Mouse (Mus musculus) hindbrain, embryonic 16.5 days (tissue): ENCODE measurements at regions not wholly inside any gene's neighbourhood (a gene's known extent, or its start where the extent isn't known, plus 50 kb on each side); places are given as distances from the start of the nearest gene placed in this dataset.
"Not testable (repeated sequence)": the region's sequence is repeated elsewhere in the genome, so short reads cannot be mapped to it uniquely, and the experiment has no call there.

Source experiments
- ATAC-seq: fragments of 200-750 bp; cut with Nextera tagmentation; 2 replicates; pipeline ENCODE4 v1.8.0; 2017; ENCODE audit warnings: moderate TSS enrichment, moderate library complexity
- H3K27ac ChIP-seq: fragments of 300-500 bp; sonication (generic); 2 replicates; pipeline ENCODE4 v1.5.1; 2014; ENCODE audit warnings: low read depth, mild to moderate bottlenecking, control low read depth, low read length, moderate library complexity
- H3K27me3 ChIP-seq: fragments of 300-500 bp; sonication (generic); replicated peaks from 2 replicates; pipeline ENCODE4 v1.6.1; 2014; ENCODE audit warnings: low read length; ENCODE audit not compliant: control insufficient read depth, insufficient read depth
- H3K36me3 ChIP-seq: fragments of 300-500 bp; sonication (generic); 2 replicates; pipeline ENCODE4 v1.6.1; 2014; ENCODE audit warnings: mild to moderate bottlenecking, low read length, moderate library complexity, mixed read lengths; ENCODE audit not compliant: control insufficient read depth, insufficient read depth
- H3K4me1 ChIP-seq: fragments of 300-500 bp; sonication (generic); 2 replicates; pipeline ENCODE4 v1.6.1; 2014; ENCODE audit warnings: low read depth, low read length; ENCODE audit not compliant: control insufficient read depth, insufficient read depth
- H3K4me2 ChIP-seq: fragments of 300-500 bp; sonication (generic); 2 replicates; pipeline ENCODE4 v1.6.1; 2014; ENCODE audit warnings: mild to moderate bottlenecking, low read length, control low read depth, moderate library complexity
- H3K4me3 ChIP-seq: fragments of 300-500 bp; sonication (generic); 2 replicates; pipeline ENCODE4 v1.5.1; 2014; ENCODE audit warnings: mild to moderate bottlenecking, low read length, control low read depth, moderate library complexity
- H3K9ac ChIP-seq: fragments of 300-500 bp; sonication (generic); 2 replicates; pipeline ENCODE4 v1.6.1; 2014; ENCODE audit warnings: low read depth, mild to moderate bottlenecking, control low read depth, low read length, moderate library complexity
- H3K9me3 ChIP-seq: fragments of 300-500 bp; sonication (generic); 2 replicates; pipeline ENCODE4 v1.6.1; 2014; ENCODE audit warnings: mild to moderate bottlenecking, low read length, moderate library complexity; ENCODE audit not compliant: control insufficient read depth
- WGBS: fragments of 180-500 bp; shearing (Covaris S2); extraction: QIAGEN DNeasy Blood & Tissue Kit; methylation state at CpG from one replicate; pipeline ENCODE4 v1.1.7; 2014; 5-methylcytosine and 5-hydroxymethylcytosine counted together

DNA sequence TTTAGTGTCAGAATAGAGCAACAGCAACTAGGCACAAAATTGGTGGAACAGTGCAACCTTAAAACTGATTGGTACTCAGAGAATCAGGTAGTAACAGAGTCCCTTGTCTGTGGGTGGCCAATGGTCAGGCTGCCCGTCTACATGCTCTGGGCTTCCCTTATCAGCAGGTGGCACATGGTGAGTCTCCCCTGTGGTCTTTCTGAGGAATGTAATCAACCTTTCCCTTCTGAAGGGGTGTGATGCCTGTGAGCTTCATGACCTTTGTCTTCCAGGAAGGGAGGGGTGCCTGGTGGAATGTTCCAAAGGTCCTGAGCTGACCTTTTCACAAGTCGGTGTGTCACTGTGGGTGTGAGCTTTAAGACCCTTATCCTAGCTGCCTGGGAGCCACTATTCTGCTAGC lies 438.4 kb downstream of the Rfpl4b start:
- ATAC-seq = no peak
- WGBS = 67% methylated on average over 2 of the region's 2 CpGs
- H3K4me2 ChIP-seq = no peak overlapping the region

DNA sequence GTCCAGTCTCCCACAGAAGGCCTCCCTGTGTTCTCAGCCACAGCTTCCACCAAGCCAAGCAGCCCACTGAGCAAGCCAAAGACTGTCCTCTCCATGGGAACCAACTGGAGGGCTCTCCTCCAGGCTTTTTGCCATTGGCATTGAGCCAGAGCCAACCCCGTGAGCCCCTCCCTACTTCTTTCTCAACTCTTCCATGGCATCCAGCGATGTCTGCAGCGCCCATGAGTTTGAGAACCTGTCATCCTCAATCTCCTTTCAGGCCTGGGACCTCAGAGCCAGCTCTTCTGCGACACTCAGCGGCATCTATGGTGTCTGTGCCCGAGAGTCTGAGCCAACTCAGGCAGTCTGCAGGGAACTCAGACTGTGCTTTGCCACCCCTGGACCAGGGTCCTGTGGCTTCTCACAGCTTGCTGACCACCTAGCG lies 439.7 kb downstream of the Rfpl4b start:
- Histone ChIP-seq H3K4me2 (no peak overlapping the region), H3K9ac (no peak overlapping the region), H3K4me3 (no peak overlapping the region), H3K27me3 (no peaks in the 10 kb centered on the region), H3K4me1 (no peaks in the 10 kb centered on the region), H3K36me3 (no peaks in the 10 kb centered on the region), H3K27ac (no peak overlapping the region), H3K9me3 (no peaks in the 10 kb centered on the region)
- 70% methylated on average over 7 of the region's 7 CpGs for WGBS
- peak; percentile 94 for ATAC-seq

More for the DNA sequence above, 438.4 kb downstream of the Rfpl4b start:
- Histone ChIP-seq H3K9ac (no peak overlapping the region), H3K9me3 (peaks cover 3% of the 10 kb centered on the region; the same call in 1 of the 2 replicates), H3K27ac (no peak overlapping the region), H3K36me3 (no peaks in the 10 kb centered on the region), H3K4me1 (no peaks in the 10 kb centered on the region), H3K4me3 (no peak overlapping the region), H3K27me3 (no peaks in the 10 kb centered on the region)

DNA sequence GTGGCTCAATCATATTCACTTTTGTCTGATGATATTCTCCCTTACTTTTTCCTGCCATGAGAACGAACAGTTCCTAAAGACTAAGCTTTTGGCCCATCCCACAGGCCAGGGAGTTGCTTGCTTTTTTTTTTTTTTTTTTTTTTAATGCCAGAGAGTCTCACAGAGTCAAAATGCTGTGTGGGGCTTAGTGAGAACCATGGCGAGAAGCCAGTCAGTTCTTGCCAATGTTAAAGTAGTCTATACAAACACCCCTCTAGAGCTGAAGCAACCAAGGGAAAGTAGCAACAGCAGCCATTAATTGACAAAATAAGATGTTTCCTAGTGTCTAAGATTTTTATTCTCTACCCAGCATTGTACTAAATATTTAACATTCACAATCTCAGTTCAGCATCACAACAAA lies 441.2 kb downstream of the Rfpl4b start:
- H3K9me3 ChIP-seq = no peaks in the 10 kb centered on the region
- H3K9ac ChIP-seq = no peak overlapping the region
- WGBS = 59% methylated on average over 2 of the region's 2 CpGs
- no peaks in the 10 kb centered on the region for H3K4me1 ChIP-seq
- H3K27ac ChIP-seq = no peak overlapping the region; the same call in 1 of the 2 replicates
- peak; percentile 85 for ATAC-seq
- no peaks in the 10 kb centered on the region for H3K36me3 ChIP-seq
- H3K4me3 ChIP-seq = no peak overlapping the region
- no peaks in the 10 kb centered on the region for H3K27me3 ChIP-seq
- H3K4me2 ChIP-seq = no peak overlapping the region

DNA sequence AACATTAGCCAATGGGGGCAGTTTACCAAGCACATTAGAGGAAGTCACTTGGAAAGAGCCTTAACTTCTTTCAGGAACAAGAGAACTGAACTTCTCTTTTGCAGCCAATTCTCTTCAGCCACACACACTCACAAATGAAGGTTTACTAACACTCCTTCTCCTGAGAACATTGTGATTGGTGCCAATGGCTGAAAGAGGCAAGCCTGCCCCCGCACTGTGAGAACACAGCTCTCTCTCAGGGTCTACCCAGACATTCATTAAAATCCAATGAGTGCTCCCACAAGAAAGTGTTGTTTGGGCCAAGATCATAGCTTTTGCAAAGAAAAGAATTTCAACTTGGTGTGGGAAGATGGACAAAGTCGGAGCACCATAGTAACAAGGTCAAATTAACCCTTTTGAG lies 454.8 kb downstream of the Rfpl4b start:
- Histone ChIP-seq H3K4me2 (no peak overlapping the region), H3K36me3 (no peaks in the 10 kb centered on the region), H3K27ac (no peak overlapping the region), H3K9me3 (no peaks in the 10 kb centered on the region), H3K4me3 (no peak overlapping the region), H3K9ac (no peak overlapping the region), H3K4me1 (no peaks in the 10 kb centered on the region), H3K27me3 (no peaks in the 10 kb centered on the region)
- ATAC-seq = peak; percentile 72
- 78% methylated on average over 2 of the region's 2 CpGs for WGBS

DNA sequence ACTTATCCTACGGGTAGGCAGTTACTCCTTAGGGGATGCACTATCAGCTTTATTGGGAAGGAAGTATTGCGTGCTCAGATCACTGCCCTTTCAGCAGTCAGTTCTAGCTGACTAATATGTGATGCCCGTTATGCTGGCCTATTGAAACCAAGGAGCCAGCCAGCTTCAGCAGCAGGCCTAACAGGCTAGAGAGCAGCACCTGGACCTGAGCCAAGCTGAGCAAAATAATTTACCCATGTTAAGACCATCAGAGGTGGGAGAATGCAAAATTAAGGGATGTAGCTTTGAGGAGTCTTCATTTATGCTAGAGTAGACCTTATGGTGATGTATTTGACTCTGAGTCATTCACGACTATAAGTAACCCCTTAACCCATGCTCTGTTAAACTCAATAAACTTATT lies 456.7 kb downstream of the Rfpl4b start:
- Histone ChIP-seq H3K9ac (no peak overlapping the region), H3K27ac (no peak overlapping the region), H3K36me3 (no peaks in the 10 kb centered on the region), H3K4me1 (no peaks in the 10 kb centered on the region), H3K27me3 (no peaks in the 10 kb centered on the region), H3K9me3 (no peaks in the 10 kb centered on the region), H3K4me2 (no peak overlapping the region), H3K4me3 (no peak overlapping the region)
- no peak for ATAC-seq
- 66% methylated on average over 4 of the region's 4 CpGs for WGBS

DNA sequence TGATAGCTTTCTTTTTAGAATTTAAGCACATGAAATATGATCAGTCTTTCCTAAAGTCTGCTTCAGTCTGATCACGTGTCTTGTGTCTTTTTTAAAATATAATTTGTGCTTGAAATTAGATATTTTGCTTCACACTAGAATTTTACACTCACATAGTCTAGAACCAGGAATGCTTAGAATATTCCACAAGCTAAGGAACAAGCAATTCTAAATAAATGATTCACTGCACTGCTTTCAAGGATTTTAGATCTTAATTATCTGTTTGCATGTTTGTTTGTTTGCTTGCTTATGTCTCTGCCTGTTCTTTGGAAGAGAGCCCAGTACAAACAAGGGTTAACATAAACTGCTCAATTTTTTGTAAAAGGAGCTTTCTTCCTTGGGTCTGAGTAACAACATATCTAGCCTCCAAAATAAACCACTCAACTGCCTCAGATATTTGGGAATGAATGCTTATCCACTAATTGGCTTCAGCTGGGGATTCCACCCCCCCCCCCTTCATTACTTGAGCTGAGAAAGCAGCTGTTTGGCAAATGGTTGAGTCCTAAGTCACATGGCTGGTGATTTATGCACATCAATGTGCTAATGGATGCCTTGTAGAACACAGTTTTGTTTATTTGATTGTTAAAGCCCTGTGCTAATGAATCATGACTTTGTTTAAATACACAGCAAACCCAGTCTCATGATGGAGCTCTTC lies 463.9 kb downstream of the Rfpl4b start:
- 71% methylated on average over 1 of the region's 1 CpGs for WGBS
- Histone ChIP-seq H3K4me3 (no peak overlapping the region), H3K27ac (no peak overlapping the region), H3K9ac (no peak overlapping the region), H3K4me1 (no peaks in the 10 kb centered on the region), H3K27me3 (no peaks in the 10 kb centered on the region), H3K4me2 (no peak overlapping the region), H3K9me3 (no peaks in the 10 kb centered on the region), H3K36me3 (no peaks in the 10 kb centered on the region)
- peak; percentile 71 for ATAC-seq

DNA sequence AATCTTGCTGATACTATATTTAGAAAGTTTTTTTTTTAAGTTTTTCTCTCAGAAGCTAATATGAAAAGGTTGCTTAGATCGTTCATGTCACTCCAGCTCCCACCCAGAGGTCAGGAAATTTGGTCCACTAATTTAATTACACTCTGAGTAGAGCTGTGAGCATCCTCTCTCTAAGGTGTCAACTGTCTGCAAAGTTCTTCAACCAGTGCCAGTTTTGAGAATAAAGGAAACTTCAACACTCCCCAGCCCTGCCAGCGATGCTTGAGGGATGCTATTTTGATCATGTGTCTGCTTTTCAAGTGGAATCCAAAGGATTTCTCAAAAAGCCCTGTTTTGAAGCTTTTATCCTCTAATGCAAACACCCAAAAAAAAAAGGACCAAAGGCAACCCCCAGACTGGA lies 467.6 kb downstream of the Rfpl4b start:
- 50% methylated on average over 2 of the region's 2 CpGs for WGBS
- no peak overlapping the region for H3K27ac ChIP-seq
- no peaks in the 10 kb centered on the region for H3K27me3 ChIP-seq
- no peaks in the 10 kb centered on the region for H3K36me3 ChIP-seq
- H3K4me1 ChIP-seq = no peaks in the 10 kb centered on the region
- no peak overlapping the region for H3K4me2 ChIP-seq
- H3K9me3 ChIP-seq = no peaks in the 10 kb centered on the region
- H3K9ac ChIP-seq = no peak overlapping the region
- H3K4me3 ChIP-seq = no peak overlapping the region
- ATAC-seq = peak; percentile 63

DNA sequence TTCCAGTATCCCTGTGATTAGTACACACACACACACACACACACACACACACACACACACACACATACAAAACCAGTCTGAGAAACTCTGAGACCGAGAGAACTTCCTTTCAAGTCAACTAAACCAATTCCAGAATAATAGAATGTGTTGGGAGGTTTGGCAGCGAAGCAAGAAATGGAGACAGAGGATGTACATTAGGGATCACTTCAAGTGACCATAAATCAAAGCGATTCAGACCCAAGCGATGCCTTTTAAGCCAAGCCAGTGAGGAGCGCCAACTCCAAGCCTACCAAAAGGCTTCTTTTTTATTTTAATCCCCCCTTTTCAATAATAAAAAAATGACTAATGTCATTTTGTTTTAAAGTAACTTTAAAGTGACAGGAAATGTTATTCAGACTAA lies 468.1 kb downstream of the Rfpl4b start:
- Histone ChIP-seq H3K27ac (no peak overlapping the region), H3K4me3 (no peak overlapping the region), H3K4me1 (no peaks in the 10 kb centered on the region), H3K4me2 (no peak overlapping the region), H3K9me3 (no peaks in the 10 kb centered on the region), H3K9ac (no peak overlapping the region), H3K27me3 (no peaks in the 10 kb centered on the region), H3K36me3 (no peaks in the 10 kb centered on the region)
- ATAC-seq = peak; percentile 82
- 59% methylated on average over 5 of the region's 5 CpGs for WGBS

DNA sequence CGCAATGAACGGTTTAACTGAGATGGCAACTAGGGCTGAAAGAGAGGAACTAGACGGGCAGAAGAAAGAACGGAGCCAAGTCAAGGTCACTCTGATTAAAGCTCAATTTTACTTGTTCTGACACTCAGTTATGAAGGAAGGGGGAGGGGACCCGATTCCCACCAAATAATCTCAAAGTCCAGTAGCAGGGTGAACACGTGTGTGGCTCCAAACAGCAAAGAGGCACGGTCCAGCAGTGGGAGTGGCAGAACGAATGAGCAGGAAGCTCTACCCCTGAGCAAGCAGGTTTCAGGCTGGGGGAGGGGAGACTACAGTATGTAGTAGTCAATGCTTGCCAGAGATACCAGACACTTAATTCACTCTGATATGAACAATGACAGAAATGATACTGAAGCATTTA lies 474.6 kb downstream of the Rfpl4b start:
- not testable (repeated sequence) for H3K36me3 ChIP-seq, H3K9me3 ChIP-seq, ATAC-seq, H3K4me1 ChIP-seq, H3K9ac ChIP-seq, H3K27me3 ChIP-seq, H3K4me2 ChIP-seq, H3K27ac ChIP-seq, H3K4me3 ChIP-seq
- WGBS = 68% methylated on average over 8 of the region's 8 CpGs
